Mouse (Mus musculus): ENCODE measurements at regions not wholly inside any gene's neighbourhood (a gene's known extent, or its start where the extent isn't known, plus 50 kb on each side); places are given as distances from the start of the nearest gene placed in this dataset.

DNA sequence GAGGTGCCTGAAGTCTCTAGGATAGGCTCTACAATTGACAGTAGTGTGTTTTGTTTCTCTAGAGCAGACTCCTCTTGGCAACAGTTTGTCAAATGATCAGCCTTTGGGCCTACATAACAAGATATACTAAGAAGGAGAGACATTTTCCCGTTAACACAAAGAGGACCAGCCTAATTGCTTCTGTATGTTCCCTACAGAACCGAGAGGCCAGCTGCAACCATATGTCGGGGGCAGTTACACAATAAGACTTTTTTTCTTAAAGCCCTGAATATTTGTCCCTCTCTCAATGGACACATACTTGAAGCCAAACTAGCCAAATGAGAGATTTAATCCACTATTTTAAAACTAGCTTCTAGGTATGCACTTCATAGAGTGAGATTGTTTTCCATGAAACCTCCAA, 226.5 kb upstream of the Tox3 start:
- TF ChIP-seq POLR2A (IDR thresholded peaks at IDR 0.05; ENCODE audit: low read depth, low read length) (no peak), CTCF (IDR thresholded peaks at IDR 0.05; ENCODE audit: borderline replicate concordance, insufficient read depth, low read length) (no peak)
- no peaks in the 10 kb centered on the region for H3K4me1 ChIP-seq (ENCODE audit: control insufficient read depth, insufficient read depth, low read length)
- no peak overlapping the region for H3K4me3 ChIP-seq (ENCODE audit: insufficient read depth, low read length)
- H3K27ac ChIP-seq (ENCODE audit: insufficient read depth, low read length) = no peak overlapping the region

DNA sequence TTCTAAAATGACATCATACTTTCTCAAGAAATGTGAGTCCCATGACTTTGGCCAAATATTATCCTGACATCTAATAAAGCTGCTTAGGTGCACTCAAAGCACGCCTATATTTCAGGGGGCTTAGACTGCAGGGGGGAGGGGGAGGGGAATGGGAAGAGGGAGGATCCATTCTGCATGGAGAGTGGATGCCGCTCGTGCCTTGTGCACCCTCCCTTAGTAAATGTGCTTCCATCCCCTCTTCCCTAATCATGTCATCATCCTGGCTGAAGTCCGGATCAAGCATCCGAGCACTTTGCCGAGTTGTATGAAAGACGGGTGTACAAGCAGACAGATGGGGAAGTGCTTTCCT, 207.9 kb upstream of the Tox3 start:
- no peak overlapping the region for H3K4me3 ChIP-seq (ENCODE audit: insufficient read depth, low read length)
- H3K4me1 ChIP-seq (ENCODE audit: control insufficient read depth, insufficient read depth, low read length) = no peaks in the 10 kb centered on the region
- no peak overlapping the region for H3K27ac ChIP-seq (ENCODE audit: insufficient read depth, low read length)
- TF ChIP-seq CTCF (IDR thresholded peaks at IDR 0.05; ENCODE audit: borderline replicate concordance, insufficient read depth, low read length) (no peak), POLR2A (IDR thresholded peaks at IDR 0.05; ENCODE audit: low read depth, low read length) (no peak)

DNA sequence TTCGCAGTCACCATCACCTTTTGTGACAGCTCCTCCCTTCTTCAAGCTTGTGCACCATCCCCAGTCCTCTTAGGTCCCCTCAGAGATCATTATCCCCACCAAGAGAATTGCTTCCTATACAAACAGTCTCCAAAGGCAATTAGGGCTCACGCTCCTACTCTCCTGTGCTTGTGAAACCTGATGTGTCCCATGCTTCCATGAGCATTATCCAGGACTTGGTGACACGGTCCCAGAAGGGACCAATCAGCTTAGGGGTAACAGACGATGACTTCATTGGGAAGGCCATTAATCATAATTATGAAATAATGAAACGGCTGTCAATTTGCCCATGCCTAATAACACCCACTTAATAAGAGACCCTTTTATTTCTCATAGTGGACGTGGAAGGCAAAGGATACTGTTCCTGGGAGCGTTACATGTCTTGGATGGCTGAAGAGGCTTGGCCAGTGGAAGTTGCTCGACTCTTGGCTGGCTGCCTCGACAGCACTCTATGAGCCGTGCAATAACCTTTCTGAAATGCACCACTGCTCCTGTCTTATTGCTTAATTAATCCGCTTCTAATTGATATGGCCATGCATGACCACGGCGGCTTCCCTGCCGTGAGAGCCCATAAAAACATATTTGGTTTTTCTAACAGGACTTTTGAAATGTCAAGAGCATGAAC, 207.4 kb upstream of the Tox3 start:
- TF ChIP-seq CTCF (IDR thresholded peaks at IDR 0.05; ENCODE audit: borderline replicate concordance, insufficient read depth, low read length) = no peak
- no peak for TF ChIP-seq POLR2A (IDR thresholded peaks at IDR 0.05; ENCODE audit: low read depth, low read length)
- Histone ChIP-seq H3K4me1 (ENCODE audit: control insufficient read depth, insufficient read depth, low read length) (no peaks in the 10 kb centered on the region), H3K4me3 (ENCODE audit: insufficient read depth, low read length) (no peak overlapping the region), H3K27ac (ENCODE audit: insufficient read depth, low read length) (no peak overlapping the region)

DNA sequence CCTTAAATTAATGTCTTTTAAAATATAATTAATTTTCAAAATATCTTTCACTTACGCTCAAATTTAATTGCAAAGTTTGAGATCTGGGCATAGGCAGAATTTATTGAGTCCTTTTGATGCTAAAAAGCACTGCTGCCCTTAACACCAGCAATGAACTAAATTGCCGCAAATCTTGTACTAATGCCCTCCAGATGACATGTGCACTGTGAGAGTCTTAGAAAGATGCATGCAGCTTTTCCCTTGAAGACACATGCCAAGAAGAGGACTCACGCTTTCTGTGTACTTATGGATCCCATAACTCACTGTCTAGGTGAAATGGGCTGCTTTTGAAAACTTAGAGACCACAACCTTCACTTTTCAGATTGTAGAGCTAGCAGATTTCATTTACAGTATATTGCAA, 199.1 kb upstream of the Tox3 start:
- TF ChIP-seq POLR2A (IDR thresholded peaks at IDR 0.05; ENCODE audit: low read depth, low read length) (no peak), CTCF (IDR thresholded peaks at IDR 0.05; ENCODE audit: borderline replicate concordance, insufficient read depth, low read length) (no peak)
- Histone ChIP-seq H3K27ac (ENCODE audit: insufficient read depth, low read length) (no peak overlapping the region), H3K4me1 (ENCODE audit: control insufficient read depth, insufficient read depth, low read length) (no peaks in the 10 kb centered on the region), H3K4me3 (ENCODE audit: insufficient read depth, low read length) (no peak overlapping the region)

DNA sequence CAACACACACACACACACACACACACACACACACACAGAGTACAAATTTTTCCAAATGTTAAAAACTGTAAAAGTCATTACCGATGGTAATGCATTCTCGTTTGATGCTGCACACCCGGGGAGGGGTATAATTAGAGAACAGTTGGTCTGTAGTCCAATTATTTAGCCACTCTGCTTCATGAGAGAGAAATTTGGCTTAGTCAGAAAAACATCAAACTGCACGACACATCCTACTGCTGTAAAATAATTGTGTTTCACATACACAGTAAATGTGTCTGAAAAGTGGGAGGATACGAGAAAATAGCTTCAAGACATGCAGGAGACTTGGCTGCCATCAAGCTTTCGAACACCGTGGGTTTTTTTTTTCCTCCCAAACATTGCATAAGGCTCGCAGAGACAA, 194.5 kb upstream of the Tox3 start:
- no peak overlapping the region for H3K4me3 ChIP-seq (ENCODE audit: insufficient read depth, low read length)
- no peaks in the 10 kb centered on the region for H3K4me1 ChIP-seq (ENCODE audit: control insufficient read depth, insufficient read depth, low read length)
- TF ChIP-seq CTCF (IDR thresholded peaks at IDR 0.05; ENCODE audit: borderline replicate concordance, insufficient read depth, low read length) = no peak
- no peak for TF ChIP-seq POLR2A (IDR thresholded peaks at IDR 0.05; ENCODE audit: low read depth, low read length)

DNA sequence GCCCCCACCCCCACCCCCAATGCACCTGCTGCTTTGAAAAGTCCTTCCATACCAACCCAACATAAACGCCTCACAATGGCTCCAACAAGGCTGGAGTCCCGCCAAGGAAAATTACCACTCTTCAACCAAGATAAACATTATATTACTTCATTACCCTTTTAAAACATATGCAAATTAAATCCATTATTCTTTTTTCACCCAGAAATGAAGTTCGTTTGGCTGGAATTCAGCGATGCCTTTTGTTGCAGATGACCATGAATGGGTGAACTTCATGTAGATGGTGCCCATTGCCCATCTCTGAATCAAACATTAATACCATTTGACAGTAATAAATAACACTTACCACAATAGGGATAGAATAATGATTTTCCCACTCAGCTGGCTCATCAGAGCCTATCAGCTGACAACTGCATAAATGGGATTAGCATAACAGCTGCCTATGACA, 188.1 kb upstream of the Tox3 start:
- TF ChIP-seq CTCF (IDR thresholded peaks at IDR 0.05; ENCODE audit: borderline replicate concordance, insufficient read depth, low read length) (no peak), POLR2A (IDR thresholded peaks at IDR 0.05; ENCODE audit: low read depth, low read length) (no peak)

More for the DNA sequence above, 194.5 kb upstream of the Tox3 start:
- no peak overlapping the region for H3K27ac ChIP-seq (ENCODE audit: insufficient read depth, low read length)

DNA sequence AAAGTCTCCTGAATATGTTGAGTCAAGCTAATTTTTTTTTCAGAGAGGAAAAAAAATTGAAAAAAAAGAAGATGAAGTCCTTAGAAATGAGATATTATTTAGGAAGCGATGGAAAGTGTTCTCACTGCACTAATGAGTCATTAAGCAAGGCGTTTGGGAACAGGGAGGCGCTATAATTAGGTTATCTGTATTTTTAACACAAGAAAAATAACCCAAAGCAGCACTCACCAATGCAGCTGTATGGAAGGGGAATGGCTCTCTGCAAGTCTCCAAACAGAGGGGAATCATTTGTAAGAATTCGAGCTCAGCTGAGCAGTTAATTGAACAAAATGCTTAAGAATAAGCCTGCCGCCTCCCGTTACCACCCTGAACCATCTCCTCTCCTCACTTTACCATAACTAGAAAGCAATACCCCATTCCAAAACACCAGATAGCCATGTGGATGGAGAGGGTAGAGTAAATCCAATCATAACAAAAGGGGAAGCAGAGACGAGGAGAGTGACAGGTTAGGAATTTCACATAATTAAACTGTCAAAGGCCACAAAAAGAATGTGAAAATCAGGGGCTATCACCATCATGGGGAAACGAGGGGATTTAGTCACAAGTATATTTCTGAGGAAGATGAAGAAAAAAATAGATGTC, 187.5 kb upstream of the Tox3 start:
- no peak overlapping the region for H3K27ac ChIP-seq (ENCODE audit: insufficient read depth, low read length)
- H3K4me1 ChIP-seq (ENCODE audit: control insufficient read depth, insufficient read depth, low read length) = no peaks in the 10 kb centered on the region
- H3K4me3 ChIP-seq (ENCODE audit: insufficient read depth, low read length) = no peak overlapping the region
- no peak for TF ChIP-seq POLR2A (IDR thresholded peaks at IDR 0.05; ENCODE audit: low read depth, low read length)
- TF ChIP-seq CTCF (IDR thresholded peaks at IDR 0.05; ENCODE audit: borderline replicate concordance, insufficient read depth, low read length) = no peak

More for the DNA sequence above, 188.1 kb upstream of the Tox3 start:
- no peak overlapping the region for H3K4me3 ChIP-seq (ENCODE audit: insufficient read depth, low read length)
- H3K27ac ChIP-seq (ENCODE audit: insufficient read depth, low read length) = no peak overlapping the region
- no peaks in the 10 kb centered on the region for H3K4me1 ChIP-seq (ENCODE audit: control insufficient read depth, insufficient read depth, low read length)

DNA sequence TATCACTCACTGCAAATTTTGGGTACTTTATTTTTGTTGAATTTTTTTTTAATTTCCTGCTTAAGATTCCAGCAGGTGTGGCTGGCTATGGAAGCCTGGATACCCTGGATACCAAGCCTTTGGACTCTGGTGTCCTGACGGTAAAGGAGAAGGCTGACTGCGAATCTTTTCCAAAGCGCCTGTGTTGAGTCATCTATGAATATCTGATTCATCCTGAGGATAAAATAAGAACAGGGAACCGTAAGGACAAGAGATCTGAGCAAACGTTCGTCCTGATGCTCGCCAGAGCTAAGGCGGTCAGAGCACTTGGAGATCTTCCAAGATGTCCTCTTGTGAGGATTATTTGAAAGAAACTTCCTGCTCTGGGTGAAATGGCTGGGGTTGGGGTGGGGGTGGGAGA, 173.2 kb upstream of the Tox3 start:
- 0 out of 2 replicates have a peak, but pooled peaks cover 5% of the 10 kb centered on the region for H3K4me1 ChIP-seq (ENCODE audit: control insufficient read depth, insufficient read depth, low read length)
- TF ChIP-seq POLR2A (IDR thresholded peaks at IDR 0.05; ENCODE audit: low read depth, low read length) (no peak), CTCF (IDR thresholded peaks at IDR 0.05; ENCODE audit: borderline replicate concordance, insufficient read depth, low read length) (no peak)
- no peak overlapping the region for H3K27ac ChIP-seq (ENCODE audit: insufficient read depth, low read length)
- H3K4me3 ChIP-seq (ENCODE audit: insufficient read depth, low read length) = no peak overlapping the region

DNA sequence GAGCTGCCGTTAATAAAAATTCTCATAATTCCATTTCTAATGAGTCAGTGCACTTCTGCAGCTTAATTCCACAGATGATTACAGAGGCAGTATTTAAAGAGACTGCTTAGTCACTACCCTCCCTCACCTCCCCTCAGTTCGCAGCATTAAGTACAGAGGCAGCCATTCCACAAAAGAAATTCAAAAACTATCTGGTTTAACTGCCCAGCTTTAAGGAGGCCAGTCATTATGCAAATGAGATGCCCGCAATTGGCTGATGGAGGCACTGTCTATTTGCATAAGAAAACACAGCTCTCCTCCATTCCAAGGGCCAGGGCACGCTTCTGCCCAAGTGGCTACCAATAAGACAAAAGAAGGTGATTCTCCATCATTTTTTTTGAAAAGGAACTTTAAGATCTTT, 172.0 kb upstream of the Tox3 start:
- TF ChIP-seq POLR2A (IDR thresholded peaks at IDR 0.05; ENCODE audit: low read depth, low read length) (no peak), CTCF (IDR thresholded peaks at IDR 0.05; ENCODE audit: borderline replicate concordance, insufficient read depth, low read length) (no peak)
- Histone ChIP-seq H3K4me1 (ENCODE audit: control insufficient read depth, insufficient read depth, low read length) (0 out of 2 replicates have a peak, but pooled peaks cover 5% of the 10 kb centered on the region), H3K27ac (ENCODE audit: insufficient read depth, low read length) (peak overlapping the region; percentile 9; the same call in 1 of the 2 replicates), H3K4me3 (ENCODE audit: insufficient read depth, low read length) (no peak overlapping the region)

DNA sequence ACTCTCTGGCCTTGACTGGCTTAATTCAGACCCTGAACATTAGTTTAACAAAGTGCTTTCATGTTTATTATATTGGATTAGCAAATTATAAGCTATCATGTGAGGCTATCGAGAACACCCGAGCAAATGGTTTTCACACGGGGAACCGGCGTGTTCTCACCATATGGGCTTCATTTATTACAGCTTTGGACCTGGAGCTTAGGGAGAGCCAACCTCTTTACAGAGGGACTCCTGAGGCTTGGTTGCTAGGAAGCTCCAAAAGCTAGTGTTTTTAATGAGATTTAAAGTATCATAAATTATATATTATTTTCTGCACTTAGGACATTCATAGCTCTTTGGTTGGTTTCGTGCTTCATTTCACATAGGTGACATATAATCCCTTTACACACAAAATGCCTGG, 171.4 kb upstream of the Tox3 start:
- TF ChIP-seq CTCF (IDR thresholded peaks at IDR 0.05; ENCODE audit: borderline replicate concordance, insufficient read depth, low read length) (no peak), POLR2A (IDR thresholded peaks at IDR 0.05; ENCODE audit: low read depth, low read length) (no peak)
- Histone ChIP-seq H3K4me3 (ENCODE audit: insufficient read depth, low read length) (no peak overlapping the region), H3K4me1 (ENCODE audit: control insufficient read depth, insufficient read depth, low read length) (0 out of 2 replicates have a peak, but pooled peaks cover 5% of the 10 kb centered on the region), H3K27ac (ENCODE audit: insufficient read depth, low read length) (peak overlapping the region; percentile 55; the same call in 1 of the 2 replicates)

Data from embryonic fibroblast, embryonic 13.5 days (primary cell).